Mouse (Mus musculus): ENCODE measurements around the gene Aco1. TPM values are rescaled to one million over a fixed set of nuclear protein-coding genes. Genes with fewer than 3 reads are reported as not detected.
A peak's percentile ranks its signal among the peaks of the same experiment; 100 is the strongest.

Gene Aco1
- polyA plus RNA-seq, 1 experiment from 2014 or later: 58.0 TPM

DNA sequence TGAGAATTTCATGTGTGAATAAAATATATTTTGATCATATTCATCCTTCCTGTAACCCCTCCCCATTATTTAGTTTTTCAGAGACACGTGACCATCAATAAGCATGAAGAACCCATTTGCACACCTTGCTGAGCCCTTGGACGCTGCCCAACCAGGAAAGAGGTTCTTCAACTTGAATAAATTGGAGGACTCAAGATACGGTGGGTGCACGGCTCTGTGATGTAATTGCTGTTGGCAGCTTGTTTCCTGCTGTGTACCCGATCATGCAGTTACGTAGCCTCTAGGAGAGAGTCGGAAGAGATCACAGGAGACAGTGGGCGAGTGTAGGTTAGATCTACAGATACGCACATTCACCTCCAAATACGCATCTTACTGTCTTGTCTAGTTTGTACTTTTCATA is 20.8 kb downstream of the Aco1 start:
- peaks cover 50% of the 10 kb centered on the region for H3K36me3 ChIP-seq
- WGBS: 90% methylated on average over 10 of the region's 10 CpGs
- H3K27me3 ChIP-seq (ENCODE audit: low read depth, poor library complexity, severe bottlenecking): no peaks in the 10 kb centered on the region
- no peak for DNase-seq (ENCODE audit: low spot score)
- peaks cover 7% of the 10 kb centered on the region for H3K9me3 ChIP-seq (replicated peaks)
- H3K4me3 ChIP-seq: no peak overlapping the region
- peaks cover 2% of the 10 kb centered on the region; the same call in 1 of the 2 replicates for H3K4me1 ChIP-seq
- no peak overlapping the region for H3K27ac ChIP-seq (replicated peaks)

DNA sequence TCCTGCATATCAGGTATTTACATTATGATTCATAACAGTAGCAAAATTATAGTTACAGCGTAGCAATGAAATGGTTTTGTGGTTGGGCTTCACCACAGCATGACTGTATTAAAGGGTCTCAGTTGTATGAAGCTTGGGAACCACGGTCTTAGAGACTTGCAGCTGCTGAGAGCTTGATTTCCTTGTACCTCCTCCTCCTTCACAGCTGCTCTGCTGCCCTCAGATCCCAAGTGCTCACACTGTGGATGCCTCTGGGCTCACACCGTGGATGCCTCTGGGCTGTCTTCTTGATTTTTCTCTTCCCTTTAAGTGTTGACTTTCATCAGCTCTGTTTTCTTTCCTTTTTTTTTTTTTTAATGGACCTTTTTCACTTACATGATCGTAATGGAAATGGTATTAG is 28.6 kb downstream of the Aco1 start:
- peaks cover 55% of the 10 kb centered on the region for H3K36me3 ChIP-seq
- H3K27me3 ChIP-seq (ENCODE audit: low read depth, poor library complexity, severe bottlenecking): no peaks in the 10 kb centered on the region
- DNase-seq (ENCODE audit: low spot score): no peak
- H3K4me1 ChIP-seq: peaks cover 2% of the 10 kb centered on the region; the same call in 1 of the 2 replicates
- H3K4me3 ChIP-seq: no peak overlapping the region
- H3K9me3 ChIP-seq (replicated peaks): no peaks in the 10 kb centered on the region
- H3K27ac ChIP-seq (replicated peaks): no peak overlapping the region
- 95% methylated on average over 4 of the region's 4 CpGs for WGBS

DNA sequence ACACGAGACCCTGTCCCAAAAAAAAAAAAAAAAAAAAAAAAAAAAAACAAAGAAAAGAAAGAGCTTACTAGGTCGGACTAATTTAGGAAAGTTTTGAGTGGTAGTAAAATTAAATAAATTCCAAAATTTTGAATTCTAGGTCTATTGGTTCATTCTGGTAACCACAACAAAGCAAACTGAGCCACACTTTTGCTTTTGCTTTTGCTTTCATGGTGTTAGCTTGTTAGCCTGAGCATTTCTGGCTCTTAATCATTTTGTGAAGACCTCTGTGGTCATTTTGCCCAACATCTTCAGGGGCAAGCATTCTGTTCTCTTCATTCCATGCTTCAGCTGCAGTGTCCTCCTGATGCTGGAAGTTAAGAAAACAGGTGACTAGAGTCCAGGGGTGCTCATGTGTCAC is 29.5 kb downstream of the Aco1 start:
- Histone ChIP-seq H3K9me3 (replicated peaks) (no peaks in the 10 kb centered on the region), H3K27me3 (ENCODE audit: low read depth, poor library complexity, severe bottlenecking) (no peaks in the 10 kb centered on the region), H3K27ac (replicated peaks) (no peak overlapping the region), H3K4me3 (no peak overlapping the region), H3K4me1 (peaks cover 2% of the 10 kb centered on the region; the same call in 1 of the 2 replicates), H3K36me3 (peaks cover 49% of the 10 kb centered on the region)
- DNase-seq (ENCODE audit: low spot score): no peak
- 90% methylated on average over 2 of the region's 2 CpGs for WGBS

DNA sequence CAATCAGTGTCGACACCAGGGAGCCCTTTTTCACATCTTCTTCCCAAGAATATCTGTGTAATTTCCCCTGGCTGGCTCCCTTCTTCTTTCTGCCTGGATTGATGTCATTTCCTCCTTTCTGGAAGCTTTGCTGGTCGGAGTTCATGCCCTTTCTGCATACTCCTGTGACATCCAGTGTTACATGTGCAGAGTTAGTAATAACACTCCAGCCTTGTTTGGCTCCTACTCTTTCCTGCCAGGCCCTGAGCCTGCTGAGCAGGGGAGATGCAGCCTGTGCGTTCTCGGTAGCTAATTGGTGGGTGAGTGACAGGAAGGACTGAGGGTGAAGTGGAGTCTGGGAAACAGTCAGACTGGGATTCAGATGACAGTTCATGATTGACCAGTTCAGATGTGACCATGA is 31.4 kb downstream of the Aco1 start:
- DNase-seq (ENCODE audit: low spot score): no peak
- no peak overlapping the region for H3K4me3 ChIP-seq
- no peaks in the 10 kb centered on the region for H3K27me3 ChIP-seq (ENCODE audit: low read depth, poor library complexity, severe bottlenecking)
- H3K36me3 ChIP-seq: peaks cover 52% of the 10 kb centered on the region
- no peaks in the 10 kb centered on the region for H3K4me1 ChIP-seq
- H3K9me3 ChIP-seq (replicated peaks): no peaks in the 10 kb centered on the region
- WGBS: 87% methylated on average over 4 of the region's 4 CpGs
- H3K27ac ChIP-seq (replicated peaks): no peak overlapping the region

DNA sequence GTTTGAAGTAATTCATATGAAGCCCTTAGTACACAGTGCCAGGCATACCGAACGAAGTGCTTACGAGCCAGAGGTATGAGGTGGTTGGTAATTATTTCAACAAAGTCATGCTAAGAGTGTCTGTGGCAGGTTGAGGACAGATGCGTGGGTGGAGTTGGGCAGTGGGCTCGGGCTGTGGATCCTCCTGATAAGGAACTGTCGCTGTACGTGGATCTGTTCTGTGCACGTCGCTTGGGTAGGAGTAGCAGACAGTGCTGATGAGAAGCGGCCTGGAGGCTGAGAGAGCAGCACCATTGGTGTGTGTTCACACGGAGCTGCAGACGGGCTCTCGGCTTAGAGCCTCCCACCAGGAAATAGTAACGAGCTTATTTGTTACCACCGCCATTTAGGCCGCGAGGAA is 35.7 kb downstream of the Aco1 start:
- H3K36me3 ChIP-seq: peaks cover 74% of the 10 kb centered on the region
- H3K27ac ChIP-seq (replicated peaks): no peak overlapping the region
- WGBS: 94% methylated on average over 17 of the region's 17 CpGs

DNA sequence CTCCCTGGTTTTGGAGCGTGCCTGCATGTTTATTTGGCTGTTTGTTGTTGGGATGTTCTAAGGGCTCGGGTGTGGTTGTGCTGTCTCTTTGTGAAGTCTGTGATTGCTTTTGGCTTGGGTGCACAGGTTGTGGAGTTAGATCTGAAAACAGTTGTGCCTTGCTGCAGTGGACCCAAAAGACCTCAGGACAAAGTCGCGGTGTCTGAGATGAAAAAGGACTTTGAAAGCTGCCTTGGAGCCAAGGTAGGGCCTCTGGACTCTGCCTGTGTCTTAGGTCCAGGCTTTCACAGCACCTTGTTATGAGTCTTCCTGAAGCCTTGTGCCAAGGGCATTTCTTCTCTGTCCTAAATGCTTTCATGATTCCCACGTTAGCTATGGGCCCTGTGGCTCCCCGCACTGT is 37.2 kb downstream of the Aco1 start:
- H3K36me3 ChIP-seq: peaks cover 84% of the 10 kb centered on the region
- H3K9me3 ChIP-seq (replicated peaks): no peaks in the 10 kb centered on the region
- DNase-seq (ENCODE audit: low spot score): no peak
- H3K27ac ChIP-seq (replicated peaks): no peak overlapping the region
- H3K4me3 ChIP-seq: no peak overlapping the region
- WGBS: 93% methylated on average over 6 of the region's 6 CpGs
- H3K4me1 ChIP-seq: no peaks in the 10 kb centered on the region
- no peaks in the 10 kb centered on the region for H3K27me3 ChIP-seq (ENCODE audit: low read depth, poor library complexity, severe bottlenecking)

More for the DNA sequence above, 35.7 kb downstream of the Aco1 start:
- DNase-seq (ENCODE audit: low spot score): no peak
- no peaks in the 10 kb centered on the region for H3K4me1 ChIP-seq
- no peaks in the 10 kb centered on the region for H3K9me3 ChIP-seq (replicated peaks)
- H3K27me3 ChIP-seq (ENCODE audit: low read depth, poor library complexity, severe bottlenecking): no peaks in the 10 kb centered on the region
- no peak overlapping the region for H3K4me3 ChIP-seq

DNA sequence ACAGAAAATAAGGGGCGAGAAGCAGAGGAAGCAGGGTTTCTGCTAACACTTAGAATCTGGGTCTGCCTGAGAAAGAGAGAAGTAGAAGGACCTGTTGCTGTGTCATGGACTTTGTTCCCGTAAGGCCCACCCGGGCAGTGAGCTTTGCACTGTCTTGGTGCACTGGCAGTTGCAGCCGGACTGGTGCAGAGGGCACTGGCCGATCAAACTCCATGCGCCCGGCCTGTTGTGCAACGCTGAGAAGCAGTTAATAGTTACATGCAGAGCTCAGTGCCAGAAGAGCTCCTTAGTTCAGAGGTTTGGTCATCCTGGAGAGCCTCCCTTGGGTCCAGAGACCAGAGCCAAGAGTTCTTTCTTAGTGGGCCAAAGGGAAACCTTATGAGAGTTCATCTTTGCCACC is 38.8 kb downstream of the Aco1 start:
- H3K4me1 ChIP-seq: no peaks in the 10 kb centered on the region
- H3K4me3 ChIP-seq: no peak overlapping the region
- 94% methylated on average over 8 of the region's 8 CpGs for WGBS
- H3K27ac ChIP-seq (replicated peaks): no peak overlapping the region
- H3K9me3 ChIP-seq (replicated peaks): no peaks in the 10 kb centered on the region
- DNase-seq (ENCODE audit: low spot score): no peak
- H3K27me3 ChIP-seq (ENCODE audit: low read depth, poor library complexity, severe bottlenecking): no peaks in the 10 kb centered on the region
- H3K36me3 ChIP-seq: peaks cover 84% of the 10 kb centered on the region

DNA sequence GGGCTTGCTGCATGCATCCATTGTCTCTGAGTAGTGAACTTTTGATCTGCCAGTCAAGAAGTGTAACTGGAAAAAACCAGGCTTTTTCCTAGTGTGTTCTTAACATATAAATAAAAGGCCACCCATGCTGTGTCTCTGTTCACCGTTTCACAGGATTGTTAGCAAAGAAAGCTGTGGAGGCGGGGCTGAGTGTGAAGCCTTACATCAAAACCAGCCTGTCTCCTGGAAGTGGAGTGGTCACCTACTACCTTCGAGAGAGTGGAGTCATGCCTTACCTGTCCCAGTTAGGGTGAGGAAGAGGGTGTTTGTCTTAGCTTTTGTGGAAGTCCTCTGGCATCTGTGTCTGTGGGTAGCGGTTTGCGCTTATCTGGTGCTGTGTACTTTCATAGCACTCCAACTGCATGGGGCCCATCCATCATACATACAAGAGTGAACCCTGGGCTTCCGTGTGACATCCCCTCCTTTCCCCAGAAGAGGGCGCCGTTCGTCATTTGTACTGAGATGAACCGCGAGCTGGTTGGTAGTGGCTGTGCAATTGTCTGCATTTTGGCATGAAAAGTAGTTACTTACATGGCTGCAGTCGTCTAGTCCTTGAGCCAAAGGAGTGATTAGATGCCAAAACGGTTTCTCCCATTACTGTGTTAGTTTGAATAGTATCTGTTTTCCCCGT is 39.9 kb downstream of the Aco1 start:
- H3K9me3 ChIP-seq (replicated peaks): no peaks in the 10 kb centered on the region
- H3K27me3 ChIP-seq (ENCODE audit: low read depth, poor library complexity, severe bottlenecking): no peaks in the 10 kb centered on the region
- no peaks in the 10 kb centered on the region for H3K4me1 ChIP-seq
- peaks cover 91% of the 10 kb centered on the region for H3K36me3 ChIP-seq
- peak; percentile 69 for DNase-seq (ENCODE audit: low spot score)
- WGBS: 47% methylated on average over 14 of the region's 14 CpGs
- H3K27ac ChIP-seq (replicated peaks): no peak overlapping the region
- H3K4me3 ChIP-seq: no peak overlapping the region

DNA sequence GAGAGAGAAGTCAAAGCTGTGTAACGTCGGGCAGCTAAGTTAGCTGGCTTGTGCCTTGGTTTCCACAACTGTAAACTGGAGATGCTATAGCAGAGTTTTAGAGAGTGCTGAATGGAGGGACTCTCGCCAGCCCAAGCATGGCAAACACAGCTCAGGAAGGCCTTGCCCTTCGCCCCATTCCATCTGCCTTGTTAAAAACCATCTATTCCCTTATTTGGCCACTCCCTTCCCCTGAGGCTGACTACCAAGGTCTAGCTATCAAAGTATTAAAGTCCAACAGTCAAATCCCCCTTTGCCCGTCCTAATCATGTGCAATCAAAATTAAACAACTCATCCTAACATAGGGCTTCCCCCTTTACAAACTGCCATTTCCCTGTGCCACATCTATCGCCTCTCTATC is 40.9 kb downstream of the Aco1 start:
- Histone ChIP-seq H3K36me3 (peaks cover 91% of the 10 kb centered on the region), H3K4me1 (no peaks in the 10 kb centered on the region), H3K4me3 (no peak overlapping the region), H3K27me3 (ENCODE audit: low read depth, poor library complexity, severe bottlenecking) (no peaks in the 10 kb centered on the region), H3K9me3 (replicated peaks) (no peaks in the 10 kb centered on the region), H3K27ac (replicated peaks) (no peak overlapping the region)
- no peak for DNase-seq (ENCODE audit: low spot score)
- 89% methylated on average over 6 of the region's 6 CpGs for WGBS

DNA sequence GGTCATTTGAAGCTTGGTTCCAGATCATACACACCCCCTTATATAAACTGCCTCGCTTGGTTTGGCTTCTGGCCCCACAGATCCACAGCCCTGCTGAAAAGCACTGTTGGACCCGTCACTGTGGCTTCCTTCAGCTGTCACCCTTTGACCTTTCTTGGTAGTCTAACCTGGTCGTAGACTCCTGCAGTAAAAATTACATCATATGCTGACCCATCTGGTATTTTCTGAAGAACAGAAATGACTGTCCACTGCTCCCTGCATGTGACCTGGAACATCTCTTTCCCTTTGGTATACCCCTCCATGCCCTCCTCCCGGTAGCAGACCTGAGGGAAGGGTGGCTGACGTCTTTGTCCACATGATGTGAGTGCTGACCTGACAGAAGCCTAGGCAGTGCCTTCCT is 41.6 kb downstream of the Aco1 start:
- DNase-seq (ENCODE audit: low spot score): no peak
- Histone ChIP-seq H3K27me3 (ENCODE audit: low read depth, poor library complexity, severe bottlenecking) (no peaks in the 10 kb centered on the region), H3K27ac (replicated peaks) (no peak overlapping the region), H3K4me1 (no peaks in the 10 kb centered on the region), H3K36me3 (peaks cover 92% of the 10 kb centered on the region), H3K9me3 (replicated peaks) (no peaks in the 10 kb centered on the region), H3K4me3 (no peak overlapping the region)
- WGBS: 90% methylated on average over 5 of the region's 5 CpGs

DNA sequence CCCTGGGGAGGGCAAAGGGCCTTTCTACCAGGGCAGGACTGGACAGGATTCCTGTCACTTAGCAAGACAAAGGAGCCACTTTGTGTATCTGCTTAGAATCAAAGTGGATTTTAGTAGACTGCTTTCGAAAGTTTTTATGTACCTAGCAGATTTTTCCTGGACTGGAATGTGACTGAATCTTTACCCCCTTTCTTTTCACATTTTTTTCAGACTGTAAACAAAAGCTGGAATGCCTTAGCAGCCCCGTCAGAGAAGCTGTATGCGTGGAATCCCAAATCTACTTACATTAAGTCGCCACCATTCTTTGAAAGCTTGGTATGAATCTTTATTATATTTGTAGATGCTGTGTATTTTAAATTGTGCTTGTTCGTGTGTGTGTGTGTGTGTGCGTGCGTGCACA is 45.1 kb downstream of the Aco1 start:
- Histone ChIP-seq H3K36me3 (peaks cover 92% of the 10 kb centered on the region), H3K27me3 (ENCODE audit: low read depth, poor library complexity, severe bottlenecking) (no peaks in the 10 kb centered on the region), H3K9me3 (replicated peaks) (no peaks in the 10 kb centered on the region), H3K4me1 (no peaks in the 10 kb centered on the region), H3K27ac (replicated peaks) (no peak overlapping the region), H3K4me3 (no peak overlapping the region)
- 86% methylated on average over 7 of the region's 7 CpGs for WGBS
- DNase-seq (ENCODE audit: low spot score): no peak

DNA sequence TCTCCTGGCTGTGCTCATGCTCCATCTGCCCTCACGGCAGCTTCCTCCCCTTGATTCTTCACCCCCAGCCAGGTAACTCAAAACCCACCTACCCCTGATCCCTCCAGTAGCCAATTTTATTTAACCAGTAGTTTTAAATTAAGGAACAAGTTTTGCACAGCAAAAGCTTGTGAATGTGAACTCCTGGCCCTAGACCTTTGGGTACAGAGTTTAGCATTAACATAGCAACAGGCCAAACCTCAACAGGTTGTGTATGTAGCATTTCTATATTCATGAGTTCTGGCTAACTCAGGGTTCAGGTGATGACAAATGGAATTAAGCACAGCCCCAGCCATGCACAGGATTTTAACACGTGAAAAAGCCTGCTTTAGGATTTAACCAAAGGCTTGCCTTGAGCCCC is 49.4 kb downstream of the Aco1 start:
- no peak overlapping the region for H3K27ac ChIP-seq (replicated peaks)
- H3K27me3 ChIP-seq (ENCODE audit: low read depth, poor library complexity, severe bottlenecking): no peaks in the 10 kb centered on the region
- no peaks in the 10 kb centered on the region for H3K9me3 ChIP-seq (replicated peaks)
- H3K4me1 ChIP-seq: no peaks in the 10 kb centered on the region
- H3K4me3 ChIP-seq: no peak overlapping the region
- 68% methylated on average over 2 of the region's 2 CpGs for WGBS
- no peak for DNase-seq (ENCODE audit: low spot score)
- peaks cover 85% of the 10 kb centered on the region for H3K36me3 ChIP-seq

DNA sequence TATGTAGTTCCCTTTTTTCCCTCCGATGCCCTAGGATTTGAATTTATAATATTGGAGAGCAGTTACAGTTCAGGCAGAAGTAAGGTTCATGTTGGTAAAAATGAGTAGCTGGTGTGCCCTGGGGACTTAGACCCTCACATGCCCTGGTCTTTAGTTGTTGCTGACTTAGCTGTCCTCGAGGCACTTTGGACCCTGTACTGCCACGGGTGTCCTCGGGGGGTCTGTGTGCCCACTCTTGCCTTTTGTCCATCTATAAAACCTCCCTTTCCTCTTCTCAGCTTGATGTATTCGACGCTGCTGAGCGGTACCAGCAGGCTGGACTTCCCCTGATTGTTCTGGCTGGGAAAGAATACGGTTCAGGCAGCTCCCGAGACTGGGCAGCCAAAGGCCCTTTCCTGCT is 50.6 kb downstream of the Aco1 start:
- WGBS: 77% methylated on average over 9 of the region's 9 CpGs
- H3K27ac ChIP-seq (replicated peaks): no peak overlapping the region
- H3K9me3 ChIP-seq (replicated peaks): no peaks in the 10 kb centered on the region
- no peaks in the 10 kb centered on the region for H3K27me3 ChIP-seq (ENCODE audit: low read depth, poor library complexity, severe bottlenecking)
- H3K4me3 ChIP-seq: no peak overlapping the region
- no peak for DNase-seq (ENCODE audit: low spot score)
- no peaks in the 10 kb centered on the region for H3K4me1 ChIP-seq
- peaks cover 85% of the 10 kb centered on the region for H3K36me3 ChIP-seq

DNA sequence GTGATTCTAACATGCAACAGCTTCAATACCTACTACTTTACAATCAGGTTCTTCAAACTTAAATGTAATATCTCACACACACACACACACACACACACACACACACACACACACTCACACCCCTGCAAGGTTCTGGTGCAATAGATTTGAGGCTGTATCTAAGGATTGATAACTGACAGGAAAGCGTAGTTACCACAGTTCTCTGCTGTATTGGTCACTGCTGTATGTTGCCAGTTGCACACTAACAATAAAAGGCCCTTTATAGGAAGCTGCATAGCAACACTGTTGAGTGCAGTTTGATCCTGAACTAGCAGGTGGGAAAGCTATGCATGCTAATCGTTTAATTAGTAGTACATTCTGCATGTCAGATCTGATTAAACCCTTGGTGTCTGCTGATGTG is 52.5 kb downstream of the Aco1 start:
- 88% methylated on average over 2 of the region's 2 CpGs for WGBS
- Histone ChIP-seq H3K4me3 (no peak overlapping the region), H3K27me3 (ENCODE audit: low read depth, poor library complexity, severe bottlenecking) (no peaks in the 10 kb centered on the region), H3K27ac (replicated peaks) (no peak overlapping the region), H3K9me3 (replicated peaks) (no peaks in the 10 kb centered on the region), H3K36me3 (peaks cover 76% of the 10 kb centered on the region), H3K4me1 (no peaks in the 10 kb centered on the region)
- DNase-seq (ENCODE audit: low spot score): no peak
